Comparison of ENCODE assay signal across 8 mouse cellular contexts in the genomic region with DNA sequence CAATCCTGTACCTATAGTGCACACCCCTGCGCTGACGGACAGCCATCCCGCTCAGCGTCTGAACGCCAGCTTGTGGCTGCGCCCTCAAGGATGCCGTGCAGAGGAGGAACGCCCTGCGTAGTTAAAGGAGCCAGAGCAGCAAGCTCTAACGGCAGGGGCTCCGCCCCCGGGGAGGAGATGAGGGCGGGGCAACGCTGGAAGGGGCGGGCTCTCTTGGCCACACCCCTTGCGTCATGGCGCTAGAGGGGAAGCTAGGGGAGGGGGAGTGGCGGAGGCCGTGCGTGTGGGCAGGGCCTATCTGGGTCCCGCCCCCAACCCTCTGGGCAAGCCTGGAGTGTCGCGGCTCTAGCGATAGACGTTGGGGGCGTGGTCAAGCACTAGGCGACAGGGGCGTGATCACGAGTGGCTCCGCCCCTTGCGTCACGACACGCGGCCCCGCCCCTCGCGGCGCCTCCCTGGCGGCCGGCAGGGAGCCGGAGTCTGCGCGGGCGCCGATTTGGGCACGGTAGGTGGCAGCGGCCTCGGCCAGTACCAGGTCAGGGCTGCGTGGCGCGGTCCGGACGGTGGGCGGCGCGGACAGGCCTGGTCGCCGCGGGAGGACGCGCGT. TPM values are rescaled to one million over a fixed set of nuclear protein-coding genes. Genes with fewer than 3 reads are reported as not detected.
DNase-seq lines count a peak whose midpoint lies in the region; ATAC-seq and TF ChIP-seq lines count a peak whose summit lies in the region.

A gene (plus strand): TSS at position 425 of the 607 bp plus-strand sequence.

- H3K9me3 ChIP-seq in megakaryocyte, embryonic 14.5 days: no peaks in the 10 kb centered on the region

- DNase-seq in gastrocnemius, adult 8-10 months (ENCODE audit: low spot score in 2 of 2): peak; percentile 100
- DNase-seq in hindlimb bud, embryonic 11.5 days (ENCODE audit: extremely low spot score, low read depth, low spot score): peak; percentile 95
- peak; percentile 97 to 100 for DNase-seq in left cerebral cortex, adult 8-10 months (ENCODE audit: low spot score in 2 of 2)
- peak; percentile 100 for DNase-seq in right cerebral cortex, postnatal 10 days (ENCODE audit: low spot score in 2 of 2)
- DNase-seq in urinary bladder, postnatal 25 days (ENCODE audit: low spot score): peak; percentile 100

- no peak for TF ChIP-seq CTCF in cortical plate, adult 2 months (IDR thresholded peaks at IDR 0.05; ENCODE audit: extremely low read depth, insufficient read depth, low read length)

- peak within 1 kb of the TSS; percentile 61 for H3K4me3 ChIP-seq in cortical plate, adult 2 months (ENCODE audit: insufficient read depth, low read length)
- peak within 1 kb of the TSS; percentile 97 for H3K4me3 ChIP-seq in megakaryocyte, embryonic 14.5 days (replicated peaks)

- H3K27me3 ChIP-seq in megakaryocyte, embryonic 14.5 days (replicated peaks): no peaks in the 10 kb centered on the region

- peaks cover 8% of the 10 kb centered on the region for H3K4me1 ChIP-seq in cortical plate, adult 2 months (ENCODE audit: control insufficient read depth, insufficient read depth, low read length)
- H3K4me1 ChIP-seq in megakaryocyte, embryonic 14.5 days: peaks cover 84% of the 10 kb centered on the region

- peak within 1 kb of the TSS; percentile 61 for H3K27ac ChIP-seq in cortical plate, adult 2 months (ENCODE audit: insufficient read depth, low read length)

- peaks cover 35% of the 10 kb centered on the region for H3K36me3 ChIP-seq in megakaryocyte, embryonic 14.5 days (replicated peaks; ENCODE audit: low read length)

- TF ChIP-seq POLR2A in cortical plate, adult 2 months (IDR thresholded peaks at IDR 0.05; ENCODE audit: extremely low read depth, insufficient read depth, low read length): peak; percentile 99

- peak; percentile 59 for ATAC-seq in activated CD4-positive, CD25-positive, alpha-beta regulatory T cell, adult 4 months

RNA-seq across cellular contexts. Expression of the gene that starts here (rescaled TPM):
- 10 to 100 TPM; 75.0 to 86.1 TPM for polyA plus RNA-seq in activated CD4-positive, CD25-positive, alpha-beta regulatory T cell, adult 4 months (2017; shearing (Covaris generic))
- 31.4 and 35.4 TPM in 2 replicates for polyA plus RNA-seq in cortical plate, adult 2 months (2012; rRNA removed)
- 10 to 100 TPM; 13.4 to 17.6 (median 16.0) TPM for total RNA-seq in gastrocnemius, adult 8-10 months (2022)
- 10 to 100 TPM; 33.8 to 43.3 (median 38.6) TPM for total RNA-seq in left cerebral cortex, adult 8-10 months (2022)
- polyA plus RNA-seq in megakaryocyte, embryonic 14.5 days (2012; ENCODE audit: insufficient read depth, low replicate concordance): 299 and 479 TPM in 2 replicates

Comparison
In these comparisons a context has a peak if more than half of its experiments do, and no peak if none do; other contexts are left out.
1. Peak in every context shown above with its lines: DNase-seq, ATAC-seq, H3K4me3 ChIP-seq and H3K27ac ChIP-seq.